Mouse (Mus musculus) thymus, adult 2 months (tissue): ENCODE results near the gene Bst1. TPM values are rescaled to one million over a fixed set of nuclear protein-coding genes. Genes with fewer than 3 reads are reported as not detected.

Source experiments
- DNase-seq: peaks from one replicate; pipeline ENCODE4 v3.0.0; 2021
- H3K27ac ChIP-seq: fragments of 200-500 bp; 2 replicates; pipeline ENCODE4 v1.5.1; 2012; ENCODE audit warnings: low read length, control low read depth; ENCODE audit not compliant: control insufficient read depth, insufficient read depth
- H3K27me3 ChIP-seq: fragments of 200-500 bp; 2 replicates; pipeline ENCODE4 v1.6.1; 2012; ENCODE audit warnings: mild to moderate bottlenecking, low read length, moderate library complexity, mixed read lengths; ENCODE audit not compliant: control insufficient read depth, insufficient read depth
- H3K36me3 ChIP-seq: fragments of 200-500 bp; 2 replicates; pipeline ENCODE4 v1.6.1; 2012; ENCODE audit warnings: mild to moderate bottlenecking, low read length, moderate library complexity; ENCODE audit not compliant: control insufficient read depth, insufficient read depth
- H3K4me1 ChIP-seq: fragments of 200-500 bp; replicated peaks from 2 replicates; pipeline ENCODE4 v1.6.1; 2012; ENCODE audit warnings: low read length; ENCODE audit not compliant: control insufficient read depth, insufficient read depth
- H3K4me3 ChIP-seq: fragments of 200-500 bp; 2 replicates; pipeline ENCODE4 v1.5.1; 2012; ENCODE audit warnings: mild to moderate bottlenecking, low read length, control low read depth, moderate library complexity; ENCODE audit not compliant: control insufficient read depth, insufficient read depth
- CTCF ChIP-seq: fragments of 200-500 bp; IDR thresholded peaks from 2 replicates; pipeline ENCODE4 v1.5.1; 2012; ENCODE audit warnings: mild to moderate bottlenecking, control low read depth, low read length, moderate library complexity, borderline replicate concordance; ENCODE audit not compliant: control insufficient read depth, poor library complexity, insufficient read depth; ENCODE audit errors: extremely low read depth
- POLR2A ChIP-seq: fragments of 200-500 bp; IDR thresholded peaks from 2 replicates; pipeline ENCODE4 v1.6.1; 2012; ENCODE audit warnings: mild to moderate bottlenecking, low read length, control low read depth, moderate library complexity; ENCODE audit not compliant: control insufficient read depth, poor library complexity, insufficient read depth; ENCODE audit errors: extremely low read depth
- WGBS: fragments of 180-500 bp; shearing (Covaris S2); methylation state at CpG from one replicate; pipeline ENCODE4 v1.1.7; 2018; 5-methylcytosine and 5-hydroxymethylcytosine counted together
- polyA plus RNA-seq: library from polyadenylated mRNA; depleted of rRNA; stranded (reverse); fragments of >200 nt; gene quantifications from 2 replicates; pipeline ENCODE4 v1.2.3, GENCODE M21; 2012; rRNA removed

Gene Bst1
- polyA plus RNA-seq, 1 experiment, result 2.6 TPM

DNA sequence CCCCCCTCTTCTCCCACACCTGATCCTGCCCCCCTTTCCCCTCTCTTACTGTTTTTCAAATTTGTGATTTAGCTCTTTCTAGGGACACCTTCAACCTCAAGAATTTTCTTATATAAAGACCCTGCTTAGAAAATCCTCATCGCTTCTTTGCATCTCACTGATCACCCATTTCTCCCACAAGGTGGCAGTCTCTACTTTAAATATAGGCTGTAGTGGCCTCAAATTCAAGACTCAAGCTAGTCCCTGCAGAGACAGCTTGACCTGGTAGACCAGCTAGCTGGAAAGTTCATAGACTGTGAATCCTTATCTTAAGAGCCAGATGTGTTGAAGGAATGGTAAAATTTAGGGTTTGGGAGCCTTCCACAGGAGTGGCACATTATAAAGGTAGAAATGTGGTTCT is 73.7 kb downstream of the Bst1 start:
- TF ChIP-seq POLR2A (no peak), CTCF (no peak)
- H3K27ac ChIP-seq, result no peak overlapping the region
- DNase-seq, result peak; percentile 33
- H3K4me1 ChIP-seq, result no peaks in the 10 kb centered on the region
- H3K4me3 ChIP-seq, result no peak overlapping the region
- 27% methylated on average over 1 of the region's 1 CpGs for WGBS
- H3K27me3 ChIP-seq, result no peaks in the 10 kb centered on the region
- no peaks in the 10 kb centered on the region for H3K36me3 ChIP-seq

Other genes with a start within 250 kb of the Bst1 start
- 0.57 and 0.73 TPM in 2 replicates for gene Cc2d2a, start 156.5 kb upstream of the Bst1 start, polyA plus RNA-seq
- 23.4 and 26.7 TPM in 2 replicates for gene Fbxl5, start 2.8 kb downstream of the Bst1 start, polyA plus RNA-seq
- gene Cd38, start 49.7 kb downstream of the Bst1 start, polyA plus RNA-seq, result 6.6 and 7.4 TPM in 2 replicates
- gene Gm7879, start 94.3 kb downstream of the Bst1 start, polyA plus RNA-seq, result 1.9 and 2.5 TPM in 2 replicates
- gene Fgfbp1, start 162.9 kb downstream of the Bst1 start, polyA plus RNA-seq, result 0.69 and 0.78 TPM in 2 replicates